In genomic region chr16:38945581-38945981, GRCm38 (mm10) we compare ENCODE assay signal across 10 mouse cellular contexts. TPM values are rescaled to one million over a fixed set of nuclear protein-coding genes. Genes with fewer than 3 reads are reported as not detected.
DNase-seq lines count a peak whose midpoint lies in the region; ATAC-seq and TF ChIP-seq lines count a peak whose summit lies in the region.
"Had no signal": no experiment of that assay in that cellular context is flagged by ENCODE, and none has a peak within 500 bp of the region (broad histone marks: within the 10 kb centered on the region; RNA-seq: fewer than 3 reads in every experiment).

No protein-coding gene starts in this region.

- TF ChIP-seq CTCF in stomach, postnatal 0 days (IDR thresholded peaks at IDR 0.05; ENCODE audit: low read depth), result no peak

- no peak for DNase-seq in forebrain, embryonic 11.5 days (ENCODE audit: low spot score)
- no peak for DNase-seq in stomach, postnatal 0 days (ENCODE audit: low spot score)
- peak; percentile 67 for DNase-seq in yolk sac, embryonic 10.5 days (ENCODE audit: low spot score)
- no peak for DNase-seq in lung, adult 18-20 months
- no peak for DNase-seq in urinary bladder, postnatal 14 days (ENCODE audit: low spot score)

- peaks cover 61% of the 10 kb centered on the region for H3K4me1 ChIP-seq in forebrain, embryonic 12.5 days
- peaks cover 16% of the 10 kb centered on the region for H3K4me1 ChIP-seq in forebrain, embryonic 11.5 days (replicated peaks; ENCODE audit: control insufficient read depth, insufficient read depth, low read length)
- no peaks in the 10 kb centered on the region for H3K4me1 ChIP-seq in stomach, embryonic 14.5 days (ENCODE audit: control insufficient read depth, insufficient read depth, low read length)
- H3K4me1 ChIP-seq in stomach, postnatal 0 days (replicated peaks; ENCODE audit: control insufficient read depth, insufficient read depth), result no peaks in the 10 kb centered on the region
- H3K4me1 ChIP-seq in kidney, embryonic 15.5 days, result peaks cover 12% of the 10 kb centered on the region
- H3K4me1 ChIP-seq: embryonic facial prominence, embryonic 13.5 days had no signal

- H3K36me3 ChIP-seq in forebrain, embryonic 12.5 days (replicated peaks), result no peaks in the 10 kb centered on the region
- no peaks in the 10 kb centered on the region for H3K36me3 ChIP-seq in forebrain, embryonic 11.5 days (ENCODE audit: control insufficient read depth, insufficient read depth, low read length)
- no peaks in the 10 kb centered on the region for H3K36me3 ChIP-seq in stomach, embryonic 14.5 days (ENCODE audit: control insufficient read depth, insufficient read depth, low read length)
- H3K36me3 ChIP-seq in stomach, postnatal 0 days (ENCODE audit: control insufficient read depth, insufficient read depth, low read length), result no peaks in the 10 kb centered on the region
- H3K36me3 ChIP-seq in kidney, embryonic 15.5 days, result no peaks in the 10 kb centered on the region
- H3K36me3 ChIP-seq: embryonic facial prominence, embryonic 13.5 days; heart, embryonic 10.5 days had no signal

- H3K9me3 ChIP-seq in forebrain, embryonic 12.5 days, result no peaks in the 10 kb centered on the region
- no peaks in the 10 kb centered on the region for H3K9me3 ChIP-seq in forebrain, embryonic 11.5 days (ENCODE audit: control insufficient read depth, low read length)
- H3K9me3 ChIP-seq in stomach, embryonic 14.5 days (ENCODE audit: control insufficient read depth, low read depth, low read length), result no peaks in the 10 kb centered on the region
- no peaks in the 10 kb centered on the region for H3K9me3 ChIP-seq in stomach, postnatal 0 days (ENCODE audit: control insufficient read depth, low read length)
- no peaks in the 10 kb centered on the region for H3K9me3 ChIP-seq in kidney, embryonic 15.5 days (replicated peaks)
- H3K9me3 ChIP-seq: embryonic facial prominence, embryonic 13.5 days; heart, embryonic 10.5 days had no signal

- H3K4me2 ChIP-seq in forebrain, embryonic 12.5 days, result no peak overlapping the region
- no peak overlapping the region for H3K4me2 ChIP-seq in forebrain, embryonic 11.5 days (ENCODE audit: low read depth, low read length, severe bottlenecking)
- H3K4me2 ChIP-seq in stomach, embryonic 14.5 days (replicated peaks; ENCODE audit: low read depth, low read length), result no peak overlapping the region
- H3K4me2 ChIP-seq in stomach, postnatal 0 days (replicated peaks; ENCODE audit: low read depth), result no peak overlapping the region
- no peak overlapping the region for H3K4me2 ChIP-seq in kidney, embryonic 15.5 days
- H3K4me2 ChIP-seq: embryonic facial prominence, embryonic 13.5 days had no signal

- no peaks in the 10 kb centered on the region for H3K27me3 ChIP-seq in forebrain, embryonic 12.5 days
- no peaks in the 10 kb centered on the region for H3K27me3 ChIP-seq in forebrain, embryonic 11.5 days (ENCODE audit: control insufficient read depth, insufficient read depth, low read length)
- H3K27me3 ChIP-seq in stomach, embryonic 14.5 days (ENCODE audit: control insufficient read depth, insufficient read depth, low read length), result no peaks in the 10 kb centered on the region
- H3K27me3 ChIP-seq in stomach, postnatal 0 days (ENCODE audit: control insufficient read depth, insufficient read depth, low read length), result no peaks in the 10 kb centered on the region
- H3K27me3 ChIP-seq in kidney, embryonic 15.5 days, result no peaks in the 10 kb centered on the region
- H3K27me3 ChIP-seq: embryonic facial prominence, embryonic 13.5 days had no signal

- no peak for TF ChIP-seq EP300 in stomach, postnatal 0 days (optimal IDR thresholded peaks at IDR 0.05)

- no peak for ATAC-seq in forebrain, embryonic 12.5 days (ENCODE audit: low FRiP score)
- ATAC-seq in forebrain, embryonic 11.5 days (replicated peaks; ENCODE audit: low FRiP score), result no peak
- peak; percentile 56; the same call in 1 of the 2 replicates for ATAC-seq in stomach, embryonic 14.5 days (ENCODE audit: insufficient number of reproducible peaks, insufficient read depth, low FRiP score, low read depth)
- no peak for ATAC-seq in stomach, postnatal 0 days (ENCODE audit: low FRiP score, low TSS enrichment)
- ATAC-seq in kidney, embryonic 15.5 days (replicated peaks; ENCODE audit: low FRiP score), result peak; percentile 90

- H3K9ac ChIP-seq in forebrain, embryonic 12.5 days, result no peak overlapping the region
- H3K9ac ChIP-seq in forebrain, embryonic 11.5 days (ENCODE audit: low read length), result no peak overlapping the region
- no peak overlapping the region for H3K9ac ChIP-seq in stomach, embryonic 14.5 days (replicated peaks; ENCODE audit: low read depth, low read length)
- H3K9ac ChIP-seq in stomach, postnatal 0 days (ENCODE audit: low read length), result no peak overlapping the region
- H3K9ac ChIP-seq in kidney, embryonic 15.5 days, result no peak overlapping the region
- H3K9ac ChIP-seq: embryonic facial prominence, embryonic 13.5 days had no signal

- H3K27ac ChIP-seq in forebrain, embryonic 12.5 days, result 0 out of 2 replicates have a peak overlapping the region, but pooled peaks have one; percentile 48
- no peak overlapping the region for H3K27ac ChIP-seq in forebrain, embryonic 11.5 days (ENCODE audit: low read depth, low read length)
- H3K27ac ChIP-seq in stomach, embryonic 14.5 days (ENCODE audit: low read length), result no peak overlapping the region
- H3K27ac ChIP-seq in stomach, postnatal 0 days (replicated peaks), result no peak overlapping the region
- peak overlapping the region; percentile 45 for H3K27ac ChIP-seq in kidney, embryonic 15.5 days
- H3K27ac ChIP-seq: embryonic facial prominence, embryonic 13.5 days; heart, embryonic 10.5 days had no signal

- H3K4me3 ChIP-seq in forebrain, embryonic 12.5 days (replicated peaks), result no peak overlapping the region
- H3K4me3 ChIP-seq in forebrain, embryonic 11.5 days (ENCODE audit: low read depth, low read length), result no peak overlapping the region
- H3K4me3 ChIP-seq in stomach, embryonic 14.5 days (ENCODE audit: low read depth, low read length), result no peak overlapping the region
- H3K4me3 ChIP-seq in stomach, postnatal 0 days (ENCODE audit: low read depth, low read length), result no peak overlapping the region
- no peak overlapping the region for H3K4me3 ChIP-seq in kidney, embryonic 15.5 days (replicated peaks)
- H3K4me3 ChIP-seq: embryonic facial prominence, embryonic 13.5 days; heart, embryonic 10.5 days had no signal

- 74% methylated on average over 10 of the region's 10 CpGs for WGBS in forebrain, embryonic 12.5 days
- WGBS in forebrain, embryonic 11.5 days, result 84% methylated on average over 10 of the region's 10 CpGs
- 73% methylated on average over 10 of the region's 10 CpGs for WGBS in stomach, embryonic 14.5 days
- WGBS in stomach, postnatal 0 days, result 71% methylated on average over 10 of the region's 10 CpGs
- WGBS in kidney, embryonic 15.5 days, result 80% methylated on average over 10 of the region's 10 CpGs

RNA-seq across cellular contexts. Expression of gene Igsf11, which starts 53.1 kb away (rescaled TPM):
- 4.3 and 6.5 TPM in 2 replicates for polyA plus RNA-seq in forebrain, embryonic 12.5 days (2016; fragmentation: Nextera tagmentation; extraction: Ambion mirVana)
- polyA plus RNA-seq in forebrain, embryonic 11.5 days (2014; fragmentation: Nextera tagmentation; extraction: Ambion mirVana), result 4.1 and 4.5 TPM in 2 replicates
- 1.6 TPM in 2 replicates for polyA plus RNA-seq in stomach, embryonic 14.5 days (2014; fragmentation: Nextera tagmentation; extraction: Ambion mirVana)
- 0.56 and 0.63 TPM in 2 replicates for polyA plus RNA-seq in stomach, postnatal 0 days (2015; fragmentation: Nextera tagmentation; extraction: Ambion mirVana)
- 2.1 and 2.6 TPM in 2 replicates for polyA plus RNA-seq in kidney, embryonic 15.5 days (2015; fragmentation: Nextera tagmentation; extraction: Ambion mirVana)

Comparison
In these comparisons a context has a peak if more than half of its experiments do, and no peak if none do; other contexts are left out.
1. ATAC-seq: peak in stomach, embryonic 14.5 days (single experiment) and kidney, embryonic 15.5 days (single experiment); none in forebrain, embryonic 12.5 days (single experiment), forebrain, embryonic 11.5 days (single experiment) and stomach, postnatal 0 days (single experiment).
2. H3K27ac ChIP-seq: peak in forebrain, embryonic 12.5 days (single experiment) and kidney, embryonic 15.5 days (single experiment); none in forebrain, embryonic 11.5 days (single experiment), stomach, embryonic 14.5 days (single experiment) and stomach, postnatal 0 days (single experiment).